Mouse (Mus musculus): ENCODE measurements at regions not wholly inside any gene's neighbourhood (a gene's known extent, or its start where the extent isn't known, plus 50 kb on each side); places are given as distances from the start of the nearest gene placed in this dataset.
"Not testable (repeated sequence)": the region's sequence is repeated elsewhere in the genome, so short reads cannot be mapped to it uniquely, and the experiment has no call there.

GRCm38 (mm10) chr1:96189776-96190175 is 522.4 kb upstream of the St8sia4 start:
- DNase-seq (ENCODE audit: low read depth) = not testable (repeated sequence)

GRCm38 (mm10) chr1:96166767-96167166 is 499.4 kb upstream of the St8sia4 start:
- DNase-seq (ENCODE audit: low read depth) = no peak
- no peak for TF ChIP-seq CTCF (IDR thresholded peaks at IDR 0.05; ENCODE audit: borderline replicate concordance, extremely low read depth, insufficient read depth, insufficient read length)
- TF ChIP-seq POLR2A (IDR thresholded peaks at IDR 0.05; ENCODE audit: borderline replicate concordance, extremely low read depth, insufficient read depth, insufficient read length, poor library complexity, severe bottlenecking) = no peak

DNA sequence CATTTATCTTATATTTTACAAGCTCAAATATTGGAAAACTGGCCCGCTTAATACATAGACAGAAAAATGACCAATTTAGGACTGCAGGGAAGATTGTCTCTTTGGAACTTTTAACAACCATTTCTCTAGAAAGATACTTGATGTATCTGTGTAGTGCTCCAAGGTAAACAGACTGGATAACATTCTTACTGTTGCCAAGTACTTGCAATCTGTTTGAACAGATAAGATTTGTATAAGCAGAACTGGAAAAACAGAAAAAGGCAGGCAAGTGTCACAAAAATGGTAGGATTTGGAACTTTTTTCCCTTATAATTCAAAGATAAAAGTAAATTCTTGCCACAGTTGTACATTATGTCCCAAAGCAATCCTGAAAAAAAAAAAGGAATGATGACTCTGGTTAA is 488.1 kb upstream of the St8sia4 start:
- no peak for DNase-seq (ENCODE audit: low read depth)
- no peak for TF ChIP-seq POLR2A (IDR thresholded peaks at IDR 0.05; ENCODE audit: borderline replicate concordance, extremely low read depth, insufficient read depth, insufficient read length, poor library complexity, severe bottlenecking)
- TF ChIP-seq CTCF (IDR thresholded peaks at IDR 0.05; ENCODE audit: borderline replicate concordance, extremely low read depth, insufficient read depth, insufficient read length) = no peak

DNA sequence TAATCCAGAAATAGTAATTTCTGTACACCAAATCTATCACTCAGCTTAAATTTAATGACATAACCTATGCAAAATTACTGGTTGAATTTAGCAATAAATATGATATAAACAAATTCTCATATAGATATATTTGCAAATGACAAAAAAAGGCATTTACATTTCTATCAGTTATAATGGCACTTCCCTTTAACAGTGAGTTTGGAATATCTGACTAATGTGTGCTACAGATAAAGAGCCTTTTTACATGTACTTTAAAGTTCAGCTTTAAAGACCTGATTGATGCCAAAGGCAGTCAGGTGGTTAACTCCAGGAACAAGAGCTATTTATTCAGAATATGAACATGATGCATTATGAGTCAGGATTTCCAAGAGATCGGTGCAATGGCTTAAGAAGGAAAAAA is 461.2 kb upstream of the St8sia4 start:
- no peak for DNase-seq (ENCODE audit: low read depth)
- no peak for TF ChIP-seq POLR2A (IDR thresholded peaks at IDR 0.05; ENCODE audit: borderline replicate concordance, extremely low read depth, insufficient read depth, insufficient read length, poor library complexity, severe bottlenecking)
- no peak for TF ChIP-seq CTCF (IDR thresholded peaks at IDR 0.05; ENCODE audit: borderline replicate concordance, extremely low read depth, insufficient read depth, insufficient read length)

GRCm38 (mm10) chr1:96107986-96108385 is 440.6 kb upstream of the St8sia4 start:
- no peak for TF ChIP-seq POLR2A (IDR thresholded peaks at IDR 0.05; ENCODE audit: borderline replicate concordance, extremely low read depth, insufficient read depth, insufficient read length, poor library complexity, severe bottlenecking)
- TF ChIP-seq CTCF (IDR thresholded peaks at IDR 0.05; ENCODE audit: borderline replicate concordance, extremely low read depth, insufficient read depth, insufficient read length) = no peak
- DNase-seq (ENCODE audit: low read depth) = no peak

- TF ChIP-seq CTCF (IDR thresholded peaks at IDR 0.05; ENCODE audit: borderline replicate concordance, extremely low read depth, insufficient read depth, insufficient read length) (no peak), POLR2A (IDR thresholded peaks at IDR 0.05; ENCODE audit: borderline replicate concordance, extremely low read depth, insufficient read depth, insufficient read length, poor library complexity, severe bottlenecking) (no peak)
- DNase-seq (ENCODE audit: low read depth) = no peak
Observed at GRCm38 (mm10) chr1:96105392-96105791, 438.0 kb upstream of the St8sia4 start.

DNA sequence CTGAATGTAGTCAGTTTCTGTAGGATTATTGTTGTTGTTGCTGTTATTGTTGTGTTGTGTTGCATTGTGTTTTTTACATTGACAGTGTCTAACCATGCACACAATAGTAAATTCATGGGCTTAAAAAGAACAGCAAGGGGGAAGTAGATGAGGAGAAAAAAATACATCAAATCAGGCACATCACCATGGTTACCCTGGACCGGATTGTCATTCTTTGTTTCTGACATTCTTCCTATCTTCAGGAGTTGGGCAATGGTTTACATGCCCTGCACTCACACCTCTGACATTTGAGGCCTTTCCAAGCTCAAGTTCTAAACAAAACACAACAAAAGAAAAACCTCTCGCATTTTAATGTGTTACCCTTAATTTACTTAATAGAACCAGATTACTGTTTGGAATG is 416.2 kb upstream of the St8sia4 start:
- TF ChIP-seq CTCF (IDR thresholded peaks at IDR 0.05; ENCODE audit: borderline replicate concordance, extremely low read depth, insufficient read depth, insufficient read length) (no peak), POLR2A (IDR thresholded peaks at IDR 0.05; ENCODE audit: borderline replicate concordance, extremely low read depth, insufficient read depth, insufficient read length, poor library complexity, severe bottlenecking) (no peak)
- peak; percentile 63 for DNase-seq (ENCODE audit: low read depth)

- DNase-seq (ENCODE audit: low read depth) = no peak
- TF ChIP-seq POLR2A (IDR thresholded peaks at IDR 0.05; ENCODE audit: borderline replicate concordance, extremely low read depth, insufficient read depth, insufficient read length, poor library complexity, severe bottlenecking) (no peak), CTCF (IDR thresholded peaks at IDR 0.05; ENCODE audit: borderline replicate concordance, extremely low read depth, insufficient read depth, insufficient read length) (no peak)
Observed at GRCm38 (mm10) chr1:96074710-96075109, 407.3 kb upstream of the St8sia4 start.

DNA sequence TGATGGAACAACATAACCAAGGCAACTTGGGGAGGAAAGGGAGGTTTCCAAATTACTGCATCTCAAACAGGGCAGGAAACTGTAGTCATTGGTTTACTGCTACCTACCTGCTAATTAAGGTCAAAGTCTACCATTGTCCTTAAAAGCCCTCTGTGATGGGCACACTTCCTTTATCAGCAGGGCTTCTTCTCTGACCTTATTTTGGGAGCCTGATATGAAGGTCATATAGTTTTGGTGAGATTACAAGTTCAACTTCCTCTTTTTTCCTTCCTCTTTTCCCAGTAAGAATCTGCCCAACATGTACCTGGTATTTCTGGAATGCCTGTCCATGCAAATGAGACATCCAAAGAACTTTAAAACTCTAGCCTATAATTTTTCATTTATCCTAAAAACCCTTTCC is 394.0 kb upstream of the St8sia4 start:
- TF ChIP-seq CTCF (IDR thresholded peaks at IDR 0.05; ENCODE audit: borderline replicate concordance, extremely low read depth, insufficient read depth, insufficient read length) (no peak), POLR2A (IDR thresholded peaks at IDR 0.05; ENCODE audit: borderline replicate concordance, extremely low read depth, insufficient read depth, insufficient read length, poor library complexity, severe bottlenecking) (no peak)
- DNase-seq (ENCODE audit: low read depth) = no peak

GRCm38 (mm10) chr1:96049260-96049659 is 381.9 kb upstream of the St8sia4 start:
- peak; percentile 67 for DNase-seq (ENCODE audit: low read depth)
- no peak for TF ChIP-seq POLR2A (IDR thresholded peaks at IDR 0.05; ENCODE audit: borderline replicate concordance, extremely low read depth, insufficient read depth, insufficient read length, poor library complexity, severe bottlenecking)

- no peak for TF ChIP-seq POLR2A (IDR thresholded peaks at IDR 0.05; ENCODE audit: borderline replicate concordance, extremely low read depth, insufficient read depth, insufficient read length, poor library complexity, severe bottlenecking)
- TF ChIP-seq CTCF (IDR thresholded peaks at IDR 0.05; ENCODE audit: borderline replicate concordance, extremely low read depth, insufficient read depth, insufficient read length) = no peak
- peak; percentile 70 for DNase-seq (ENCODE audit: low read depth)
Observed at GRCm38 (mm10) chr1:96046556-96046955, 379.2 kb upstream of the St8sia4 start.

DNA sequence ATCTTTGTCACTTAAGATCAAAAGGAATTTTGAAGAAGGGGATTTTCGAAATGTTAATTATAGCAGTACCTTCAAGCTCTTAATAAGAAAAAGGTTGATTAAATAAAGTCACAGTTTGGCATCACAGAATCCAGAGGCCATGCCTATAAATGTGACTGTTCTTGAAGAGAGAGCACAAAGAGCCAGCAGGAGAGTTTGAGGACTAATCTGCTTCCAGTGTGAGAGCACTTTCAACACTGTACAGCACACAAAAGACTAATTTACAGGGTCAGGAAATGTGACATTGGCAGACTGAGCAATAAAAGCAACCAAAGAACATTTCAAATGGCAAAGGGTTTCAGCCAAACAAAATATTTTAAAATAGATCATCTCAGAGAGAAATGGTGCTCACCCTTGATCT is 352.1 kb upstream of the St8sia4 start:
- DNase-seq (ENCODE audit: low read depth) = peak; percentile 69
- TF ChIP-seq CTCF (IDR thresholded peaks at IDR 0.05; ENCODE audit: borderline replicate concordance, extremely low read depth, insufficient read depth, insufficient read length) = no peak
- no peak for TF ChIP-seq POLR2A (IDR thresholded peaks at IDR 0.05; ENCODE audit: borderline replicate concordance, extremely low read depth, insufficient read depth, insufficient read length, poor library complexity, severe bottlenecking)

DNA sequence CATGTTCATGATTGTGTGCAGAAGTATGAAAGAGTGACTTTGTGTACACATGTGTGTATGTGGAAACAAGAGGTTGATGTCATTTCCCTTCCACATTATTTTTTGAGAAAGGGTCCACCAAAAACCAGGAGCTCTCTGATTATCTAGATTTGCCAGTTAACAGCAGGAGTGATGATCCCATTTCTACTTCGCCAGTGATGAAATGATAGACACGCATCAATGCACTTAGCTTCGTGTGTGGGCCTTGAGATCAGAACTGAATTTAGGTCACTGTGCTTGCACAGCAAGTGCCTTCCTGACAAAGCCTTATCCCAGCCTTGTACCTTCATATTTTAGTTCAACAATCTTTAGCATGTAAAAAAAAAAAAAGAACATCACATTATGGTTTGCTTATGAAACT is 342.1 kb upstream of the St8sia4 start:
- no peak for DNase-seq (ENCODE audit: low read depth)
- no peak for TF ChIP-seq POLR2A (IDR thresholded peaks at IDR 0.05; ENCODE audit: borderline replicate concordance, extremely low read depth, insufficient read depth, insufficient read length, poor library complexity, severe bottlenecking)
- TF ChIP-seq CTCF (IDR thresholded peaks at IDR 0.05; ENCODE audit: borderline replicate concordance, extremely low read depth, insufficient read depth, insufficient read length) = no peak

Data from brain, embryonic 14.5 days (tissue).